Mouse (Mus musculus) lung, adult 2 months (tissue): ENCODE measurements around the gene Gm17018. TPM values are rescaled to one million over a fixed set of nuclear protein-coding genes. Genes with fewer than 3 reads are reported as not detected.

Source experiments
- DNase-seq: peaks from one replicate; pipeline ENCODE4 v3.0.0; 2022
- H3K4me1 ChIP-seq: fragments of 200-500 bp; 2 replicates; pipeline ENCODE4 v1.6.1; 2011; ENCODE audit warnings: low read length; ENCODE audit not compliant: control insufficient read depth, insufficient read depth
- H3K4me3 ChIP-seq: fragments of 200-500 bp; replicated peaks from 2 replicates; pipeline ENCODE3; 2011; ENCODE audit warnings: low read depth, mild to moderate bottlenecking, control low read depth, low read length; ENCODE audit errors: extremely low read depth
- CTCF ChIP-seq: fragments of 200-500 bp; IDR thresholded peaks from 2 replicates; pipeline ENCODE4 v1.5.1; 2011; ENCODE audit warnings: mild to moderate bottlenecking, low read length, control low read depth; ENCODE audit not compliant: insufficient read depth
- POLR2A ChIP-seq: fragments of 200-500 bp; IDR thresholded peaks from 2 replicates; pipeline ENCODE4 v1.6.1; 2011; ENCODE audit warnings: low read depth, mild to moderate bottlenecking, control low read depth, low read length, borderline replicate concordance; ENCODE audit errors: extremely low read depth
- WGBS: fragments of 180-500 bp; shearing (Covaris S2); methylation state at CpG from one replicate; pipeline ENCODE4 v1.1.7; 2018; 5-methylcytosine and 5-hydroxymethylcytosine counted together
- polyA plus RNA-seq: library from polyadenylated mRNA; depleted of rRNA; stranded (reverse); fragments of >200 nt; gene quantifications from 2 replicates; pipeline ENCODE4 v1.2.3, GENCODE M21; 2012

The Gm17018 gene
- polyA plus RNA-seq, 1 experiment, result 7.5 TPM

DNA sequence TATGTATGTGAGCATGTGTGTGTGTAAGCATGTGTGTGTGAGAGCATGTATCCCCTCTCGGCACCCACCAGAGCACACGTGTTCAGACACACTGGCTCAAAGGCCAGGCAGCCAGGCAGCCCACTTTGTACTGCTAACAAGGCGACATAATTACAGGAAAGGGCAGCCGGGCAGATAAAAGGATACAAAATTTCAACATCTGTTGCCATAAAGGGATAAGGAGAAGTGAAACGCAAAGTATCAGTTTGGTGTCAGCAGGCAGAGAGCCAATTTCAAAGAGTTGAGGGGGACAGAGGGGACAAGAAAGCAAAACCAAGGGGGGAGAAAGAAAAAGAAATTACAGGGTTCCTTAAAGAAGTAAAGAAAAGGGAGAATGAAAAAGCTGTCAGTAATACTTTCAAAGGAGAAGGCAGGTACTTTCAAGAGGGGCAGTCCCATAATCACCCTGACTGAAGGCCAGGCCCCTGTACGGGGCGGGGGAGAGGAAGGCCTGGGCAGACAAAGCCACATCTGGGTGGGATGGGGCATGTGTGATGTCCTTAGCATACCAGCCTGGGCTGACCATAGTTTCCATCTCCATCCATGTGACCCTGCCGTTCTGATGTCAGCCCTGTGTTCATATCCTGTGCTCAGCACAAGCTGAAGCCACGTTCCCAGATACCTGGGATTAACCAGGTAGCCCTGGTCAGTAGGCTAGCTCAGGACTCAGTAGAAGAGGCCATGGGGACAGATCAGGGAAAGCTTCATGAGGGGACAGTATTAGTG is 24.6 kb downstream of the Gm17018 start:
- H3K4me3 ChIP-seq, result no peak overlapping the region
- DNase-seq, result no peak
- H3K4me1 ChIP-seq, result no peaks in the 10 kb centered on the region
- WGBS, result 54% methylated on average over 9 of the region's 9 CpGs
- no peak for TF ChIP-seq CTCF

GRCm38 (mm10) chr19:45586850-45587249 is 26.4 kb downstream of the Gm17018 start:
- no peak overlapping the region for H3K4me3 ChIP-seq
- TF ChIP-seq POLR2A, result no peak
- no peak for TF ChIP-seq CTCF
- DNase-seq, result no peak
- H3K4me1 ChIP-seq, result no peaks in the 10 kb centered on the region; the same call in 1 of the 2 replicates
- 80% methylated on average over 3 of the region's 3 CpGs for WGBS

DNA sequence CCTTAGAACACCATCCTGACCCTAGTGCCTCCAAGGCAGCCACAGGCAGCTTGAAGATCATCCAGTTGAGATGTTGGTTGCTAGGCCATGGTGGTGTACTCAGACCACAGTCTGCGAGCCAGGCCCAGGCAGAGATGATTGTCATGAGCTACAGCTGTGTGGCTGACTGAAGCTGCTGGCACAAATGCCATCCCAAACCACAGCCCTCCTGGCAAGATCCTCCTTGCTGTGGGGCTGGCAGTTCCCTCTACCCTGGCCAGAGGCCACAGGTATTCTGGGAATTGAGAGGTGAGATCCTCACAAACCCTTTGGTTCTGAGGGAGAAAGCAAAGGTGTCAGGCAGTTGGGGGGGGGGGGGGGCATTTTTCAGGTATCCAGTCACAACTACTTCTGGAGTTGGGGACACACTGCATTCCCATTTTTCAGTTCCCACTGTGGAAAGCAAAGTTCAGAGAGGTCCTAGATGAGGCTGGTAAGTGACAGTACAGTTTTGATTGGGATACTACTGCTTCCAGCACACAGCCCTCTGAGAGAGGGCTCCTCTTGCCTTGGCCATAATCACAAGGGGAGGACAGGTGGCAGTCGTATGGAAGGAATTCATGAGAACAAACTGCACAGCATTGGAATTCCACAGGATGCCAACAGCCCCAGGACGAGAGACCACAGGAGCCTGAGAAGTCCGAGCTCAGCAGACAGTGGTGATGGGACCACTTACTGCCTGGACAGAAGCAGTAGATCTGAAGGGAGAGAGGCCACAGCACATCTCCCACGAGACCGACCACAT is 27.3 kb downstream of the Gm17018 start:
- 80% methylated on average over 6 of the region's 6 CpGs for WGBS
- TF ChIP-seq CTCF, result no peak
- TF ChIP-seq POLR2A, result no peak
- DNase-seq, result no peak
- no peaks in the 10 kb centered on the region; the same call in 1 of the 2 replicates for H3K4me1 ChIP-seq
- no peak overlapping the region for H3K4me3 ChIP-seq

DNA sequence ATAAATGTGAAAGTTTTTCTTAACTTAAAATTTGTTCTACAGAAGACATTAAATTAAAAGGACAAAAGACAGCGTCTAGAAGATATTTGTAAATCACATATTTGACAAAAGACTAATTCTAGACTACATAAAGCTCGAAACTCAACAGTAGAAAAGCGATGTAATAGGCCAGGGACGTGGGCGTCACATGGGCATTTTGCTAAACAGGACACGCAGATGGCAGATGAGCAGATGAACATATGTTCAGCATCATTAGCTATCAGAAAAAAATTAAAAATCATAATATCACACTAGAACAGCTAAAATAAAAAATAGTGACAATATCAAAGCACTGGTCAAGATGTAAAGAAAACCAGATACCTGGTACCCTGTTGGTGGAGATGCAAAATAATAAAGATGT is 29.3 kb downstream of the Gm17018 start:
- no peak for TF ChIP-seq CTCF
- TF ChIP-seq POLR2A, result no peak
- Histone ChIP-seq H3K4me3 (no peak overlapping the region), H3K4me1 (no peaks in the 10 kb centered on the region; the same call in 1 of the 2 replicates)
- DNase-seq, result no peak
- 94% methylated on average over 6 of the region's 6 CpGs for WGBS

DNA sequence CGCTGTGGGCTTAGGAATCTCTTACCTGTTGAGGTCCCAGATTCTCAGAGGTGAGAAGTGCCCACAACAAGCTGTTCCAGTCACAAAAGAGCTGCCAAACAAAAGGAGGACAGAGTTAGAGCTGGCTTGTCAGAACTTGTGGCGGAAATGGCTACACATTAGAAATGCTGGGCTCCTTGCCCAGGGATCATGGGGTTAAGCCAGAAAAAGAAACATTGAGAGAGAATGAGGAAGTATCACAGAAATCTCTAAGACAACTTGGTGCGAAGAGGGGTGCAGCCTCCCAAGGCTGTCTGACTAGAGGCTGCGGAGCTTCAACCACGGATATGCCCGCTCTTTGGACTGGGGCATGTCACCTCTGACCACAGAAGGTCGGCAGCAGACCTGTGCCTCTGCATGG is 31.3 kb downstream of the Gm17018 start:
- no peaks in the 10 kb centered on the region; the same call in 1 of the 2 replicates for H3K4me1 ChIP-seq
- H3K4me3 ChIP-seq, result no peak overlapping the region
- TF ChIP-seq CTCF, result no peak
- no peak for TF ChIP-seq POLR2A
- DNase-seq, result peak; percentile 45
- WGBS, result 34% methylated on average over 7 of the region's 7 CpGs

DNA sequence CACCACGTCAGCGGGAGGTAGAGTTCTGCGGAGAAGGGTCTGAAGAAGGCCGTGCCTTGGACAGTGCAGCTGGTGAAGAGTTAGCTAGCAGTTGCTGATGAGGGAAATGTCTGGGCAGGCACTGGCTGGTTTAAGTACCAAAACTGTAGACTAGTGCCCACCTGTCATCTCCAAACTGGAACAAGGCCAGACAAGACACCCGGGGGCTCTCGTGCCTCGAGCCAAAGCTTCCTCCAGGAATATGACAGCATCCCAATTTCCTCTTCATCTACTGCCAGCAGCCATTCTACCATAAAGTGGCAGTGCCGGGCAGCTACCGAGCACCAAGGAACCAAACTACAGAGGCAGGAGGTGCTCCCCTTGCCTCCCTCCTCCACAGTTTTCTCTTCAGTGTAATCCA is 32.5 kb downstream of the Gm17018 start:
- TF ChIP-seq POLR2A, result no peak
- no peak for TF ChIP-seq CTCF
- no peak for DNase-seq
- no peaks in the 10 kb centered on the region; the same call in 1 of the 2 replicates for H3K4me1 ChIP-seq
- H3K4me3 ChIP-seq, result no peak overlapping the region
- WGBS, result 89% methylated on average over 9 of the region's 9 CpGs

- Histone ChIP-seq H3K4me1 (no peaks in the 10 kb centered on the region; the same call in 1 of the 2 replicates), H3K4me3 (no peak overlapping the region)
- TF ChIP-seq POLR2A, result no peak
- no peak for TF ChIP-seq CTCF
- 95% methylated on average over 7 of the region's 7 CpGs for WGBS
- DNase-seq, result no peak
Observed at GRCm38 (mm10) chr19:45594079-45594478, 33.7 kb downstream of the Gm17018 start.

- Histone ChIP-seq H3K4me3 (no peak overlapping the region), H3K4me1 (no peaks in the 10 kb centered on the region; the same call in 1 of the 2 replicates)
- TF ChIP-seq POLR2A (no peak), CTCF (no peak)
- no peak for DNase-seq
- whole genome bisulfite sequencing, result 93% methylated on average over 6 of the region's 6 CpGs
Observed at GRCm38 (mm10) chr19:45595481-45595880, 35.1 kb downstream of the Gm17018 start.

DNA sequence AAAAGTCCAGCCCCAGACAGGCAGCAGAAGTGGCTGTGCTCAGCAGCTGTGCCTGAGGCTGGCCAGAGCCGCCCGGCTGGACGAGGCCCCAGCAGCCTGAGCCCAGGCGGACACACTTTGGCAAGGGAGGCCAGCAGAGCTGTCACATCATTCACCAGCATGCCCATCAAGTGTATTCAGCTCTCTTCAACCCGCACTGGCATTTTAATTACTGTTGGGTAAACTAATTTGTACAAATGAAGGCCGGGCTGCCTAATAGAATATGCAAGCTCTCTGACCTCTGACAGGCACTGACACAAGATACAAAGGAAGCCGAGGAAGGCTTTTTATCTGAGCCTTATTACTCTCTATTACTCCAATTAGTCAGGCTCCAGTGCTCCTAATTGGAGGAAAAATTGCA is 35.6 kb downstream of the Gm17018 start:
- H3K4me3 ChIP-seq, result no peak overlapping the region
- no peaks in the 10 kb centered on the region; the same call in 1 of the 2 replicates for H3K4me1 ChIP-seq
- TF ChIP-seq POLR2A (no peak), CTCF (no peak)
- DNase-seq, result no peak
- WGBS, result 75% methylated on average over 7 of the region's 7 CpGs
